Mouse (Mus musculus): ENCODE measurements around the gene Gm10354. TPM values are rescaled to one million over a fixed set of nuclear protein-coding genes. Genes with fewer than 3 reads are reported as not detected.

The Gm10354 gene
- polyA plus RNA-seq (2014; fragmentation: Illumina TruSeq; extraction: RNeasy Lipid Tissue Mini Kit (QIAGEN cat#74804)), result 0.40 TPM

DNA sequence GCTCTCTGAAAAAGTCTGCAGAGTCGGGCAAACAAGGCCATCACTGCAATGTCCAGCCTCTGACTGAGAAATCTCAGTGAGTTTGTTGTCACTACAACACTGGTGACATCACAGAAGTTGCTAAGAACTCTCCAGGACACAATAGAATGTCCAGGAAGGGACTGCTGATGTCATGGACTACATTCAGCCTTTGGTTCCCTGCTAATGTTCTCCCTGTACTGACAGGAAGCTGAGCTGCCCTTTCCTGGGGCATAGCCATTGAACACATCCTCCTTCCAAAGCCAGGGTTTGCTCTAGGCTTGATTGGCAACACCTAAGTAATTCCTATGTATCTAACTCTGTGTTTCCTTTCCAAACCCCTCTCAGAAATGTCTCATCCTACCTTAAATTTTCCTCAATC is at the start of gene Gm10354:
Gm10354 (minus strand) TSS at position 101 of the 400 bp plus-strand sequence.

DNA sequence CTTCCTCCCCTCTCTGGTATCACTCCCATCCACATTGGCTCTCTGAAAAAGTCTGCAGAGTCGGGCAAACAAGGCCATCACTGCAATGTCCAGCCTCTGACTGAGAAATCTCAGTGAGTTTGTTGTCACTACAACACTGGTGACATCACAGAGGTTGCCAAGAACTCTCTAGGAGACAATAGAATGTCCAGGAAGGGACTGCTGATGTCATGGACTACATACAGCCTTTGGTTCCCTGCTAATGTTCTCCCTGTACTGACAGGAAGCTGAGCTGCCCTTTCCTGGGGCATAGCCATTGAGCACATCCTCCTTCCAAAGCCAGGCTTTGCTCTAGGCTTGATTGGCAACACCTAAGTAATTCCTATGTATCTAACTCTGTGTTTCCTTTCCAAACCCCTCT is 40.4 kb downstream of the Gm10354 start, which contains the start of gene Speer4e:
Speer4e (minus strand) TSS at position 101 of the 400 bp plus-strand sequence.

Other genes starting within 250 kb of the Gm10354 start
- gene Gm9758, start 64.0 kb downstream of the Gm10354 start, polyA plus RNA-seq (2014; fragmentation: Illumina TruSeq; extraction: RNeasy Lipid Tissue Mini Kit (QIAGEN cat#74804)), result not detected
- not detected for gene Speer4e, start 40.5 kb downstream of the Gm10354 start, polyA plus RNA-seq (2014; fragmentation: Illumina TruSeq; extraction: RNeasy Lipid Tissue Mini Kit (QIAGEN cat#74804))
- not detected for gene Gm17019, start 54.1 kb upstream of the Gm10354 start, polyA plus RNA-seq (2014; fragmentation: Illumina TruSeq; extraction: RNeasy Lipid Tissue Mini Kit (QIAGEN cat#74804))

All from ovary, adult 10 weeks (tissue).